Mouse (Mus musculus): ENCODE data around the gene Eif2ak1. TPM values are rescaled to one million over a fixed set of nuclear protein-coding genes. Genes with fewer than 3 reads are reported as not detected.

Eif2ak1 gene
- polyA plus RNA-seq, 2 experiments from 2014 or later = 23.7 to 26.6 TPM

Other genes with a start within 250 kb of the Eif2ak1 start
- 10 to 100 TPM; 40.6 to 59.7 TPM for gene Cyth3, start 195.3 kb upstream of the Eif2ak1 start, polyA plus RNA-seq (2017; shearing (Covaris generic))
- 10 to 100 TPM; 10.6 to 10.7 TPM for gene Usp42, start 85.5 kb upstream of the Eif2ak1 start, polyA plus RNA-seq (2017; shearing (Covaris generic))
- under 1 TPM; 0.73 to 0.94 TPM for gene Ankrd61, start 79.9 kb downstream of the Eif2ak1 start, polyA plus RNA-seq (2017; shearing (Covaris generic))
- gene Aimp2, start 92.1 kb downstream of the Eif2ak1 start, polyA plus RNA-seq (2017; shearing (Covaris generic)) = 10 to 100 TPM; 40.8 to 68.8 TPM
- 10 to 100 TPM; 45.6 to 56.3 TPM for gene Pms2, start 92.2 kb downstream of the Eif2ak1 start, polyA plus RNA-seq (2017; shearing (Covaris generic))
- gene Gm42421, start 110.4 kb downstream of the Eif2ak1 start, polyA plus RNA-seq (2017; shearing (Covaris generic)) = 1 to 10 TPM in 1 of 2 experiments, under 1 TPM in 1; 0.82 to 2.3 TPM
- under 1 TPM; 0.62 to 0.75 TPM for gene Rsph10b, start 115.2 kb downstream of the Eif2ak1 start, polyA plus RNA-seq (2017; shearing (Covaris generic))
- 10 to 100 TPM; 36.3 to 36.6 TPM for gene Ccz1, start 197.1 kb downstream of the Eif2ak1 start, polyA plus RNA-seq (2017; shearing (Covaris generic))
- gene Ocm, start 208.9 kb downstream of the Eif2ak1 start, polyA plus RNA-seq (2017; shearing (Covaris generic)) = not detected